Mouse (Mus musculus) heart, adult 2 months (tissue): ENCODE measurements around the gene Hist1h2bb.
"Not testable (repeated sequence)": the region's sequence is repeated elsewhere in the genome, so short reads cannot be mapped to it uniquely, and the experiment has no call there.

Experiments used
- CTCF ChIP-seq: fragments of 200-600 bp; IDR thresholded peaks from 2 replicates; pipeline ENCODE4 v1.8.1; 2022; ENCODE audit warnings: antibody characterized with exemption, mild to moderate bottlenecking, moderate library complexity
- POLR2A ChIP-seq: fragments of 200-500 bp; IDR thresholded peaks from 2 replicates; pipeline ENCODE4 v1.6.1; 2011; ENCODE audit warnings: mild to moderate bottlenecking, low read depth, low read length, control low read depth; ENCODE audit not compliant: insufficient read depth

DNA sequence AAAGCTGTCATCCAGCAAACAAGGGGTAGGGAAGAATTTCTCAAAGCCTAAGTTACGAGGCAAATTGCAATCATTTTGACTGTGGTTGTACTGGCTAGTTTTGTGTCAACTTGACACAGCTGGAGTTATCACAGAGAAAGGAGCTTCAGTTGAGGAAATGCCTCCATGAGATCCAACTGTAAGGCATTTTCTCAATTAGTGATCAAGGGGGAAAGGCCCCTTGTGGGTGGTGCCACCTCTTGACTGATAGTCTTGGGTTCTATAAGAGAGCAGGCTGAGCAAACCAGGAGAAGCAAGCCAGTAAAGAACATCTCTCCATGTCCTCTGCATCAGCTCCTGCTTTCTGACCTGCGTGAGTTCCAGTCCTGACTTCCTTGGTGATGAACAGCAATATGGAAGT, 23.1 kb downstream of the Hist1h2bb start, which contains the start of gene Trim38:
- not testable (repeated sequence) for TF ChIP-seq POLR2A, CTCF
